Mouse (Mus musculus) liver, postnatal 0 days (tissue): ENCODE data around the gene Pdf.

ENCODE experiments used
- CTCF ChIP-seq: sonication (generic); IDR thresholded peaks from 2 replicates; pipeline ENCODE4 v1.5.1; 2016; ENCODE audit warnings: antibody characterized with exemption, low read depth
- EP300 ChIP-seq: IDR thresholded peaks from 2 replicates; pipeline ENCODE4 v1.6.1; 2016; ENCODE audit warnings: antibody characterized with exemption, low read depth, mild to moderate bottlenecking

- TF ChIP-seq EP300 (no peak), CTCF (no peak)
These were observed 17.4 kb upstream of the Pdf start, which contains the start of gene Tmed6 for GRCm38 (mm10) chr8:107065511-107066496.
